Mouse (Mus musculus) liver, adult 2 months (tissue): Measurements from ENCODE around the gene Cep41. TPM values are rescaled to one million over a fixed set of nuclear protein-coding genes. Genes with fewer than 3 reads are reported as not detected.

Experiments used
- DNase-seq: peaks from one replicate; pipeline ENCODE4 v3.0.0-alpha.2; 2011; ENCODE audit warnings: low read depth, low spot score; ENCODE audit errors: extremely low read depth
- H3K27ac ChIP-seq: fragments of 200-500 bp; replicated peaks from 2 replicates; pipeline ENCODE4 v1.5.1; 2012; ENCODE audit warnings: low read depth, mild to moderate bottlenecking, control low read depth, inconsistent platforms, low read length; ENCODE audit not compliant: insufficient read depth
- H3K27me3 ChIP-seq: fragments of 200-500 bp; 2 replicates; pipeline ENCODE4 v1.6.1; 2012; ENCODE audit warnings: mild to moderate bottlenecking, moderate library complexity, low read length, inconsistent platforms; ENCODE audit not compliant: control insufficient read depth, insufficient read depth
- H3K36me3 ChIP-seq: fragments of 200-500 bp; 2 replicates; pipeline ENCODE4 v1.6.1; 2012; ENCODE audit warnings: low read length, inconsistent platforms; ENCODE audit not compliant: control insufficient read depth, insufficient read depth
- H3K4me1 ChIP-seq: fragments of 200-500 bp; 2 replicates; pipeline ENCODE4 v1.6.1; 2011; ENCODE audit warnings: low read length; ENCODE audit not compliant: control insufficient read depth, insufficient read depth
- H3K4me3 ChIP-seq: fragments of 200-500 bp; 2 replicates; pipeline ENCODE4 v1.5.1; 2011; ENCODE audit warnings: low read depth, mild to moderate bottlenecking, control low read depth, low read length, moderate library complexity; ENCODE audit not compliant: insufficient read depth
- H3K79me2 ChIP-seq: fragments of 200-500 bp; 2 replicates; pipeline ENCODE4 v1.6.1; 2012; ENCODE audit warnings: inconsistent platforms, mild to moderate bottlenecking, low read length, moderate library complexity; ENCODE audit not compliant: control insufficient read depth, insufficient read depth
- H3K9ac ChIP-seq: fragments of 200-500 bp; 2 replicates; pipeline ENCODE4 v1.6.1; 2012; ENCODE audit warnings: low read depth, mild to moderate bottlenecking, control low read depth, inconsistent platforms, low read length
- CTCF ChIP-seq: fragments of 200-500 bp; IDR thresholded peaks from 2 replicates; pipeline ENCODE4 v1.5.1; 2011; ENCODE audit warnings: low read depth, low read length, control low read depth
- POLR2A ChIP-seq: fragments of 200-500 bp; IDR thresholded peaks from 2 replicates; pipeline ENCODE4 v1.6.1; 2011; ENCODE audit warnings: low read length, control low read depth; ENCODE audit not compliant: insufficient read depth; ENCODE audit errors: extremely low read depth
- WGBS: fragments of 180-500 bp; shearing (Covaris S2); methylation state at CpG from one replicate; pipeline ENCODE4 v1.1.7; 2018; 5-methylcytosine and 5-hydroxymethylcytosine counted together
- polyA plus RNA-seq: library from polyadenylated mRNA; depleted of rRNA; stranded (reverse); fragments of >200 nt; gene quantifications from 2 replicates; pipeline ENCODE4 v1.2.3, GENCODE M21; 2012
- total RNA-seq: library from RNA; depleted of rRNA; stranded (reverse); fragments of >200 nt; gene quantifications from 2 replicates; pipeline ENCODE4 v1.2.3, GENCODE M21; 2014

The Cep41 gene
- total and polyA plus RNA-seq, 2 experiments = 1.4 to 2.5 TPM

- no peak overlapping the region for H3K9ac ChIP-seq
- H3K4me3 ChIP-seq = no peak overlapping the region
- H3K27ac ChIP-seq = no peak overlapping the region
- 92% methylated on average over 7 of the region's 7 CpGs for WGBS
- TF ChIP-seq POLR2A (no peak), CTCF (no peak)
- H3K4me1 ChIP-seq = no peaks in the 10 kb centered on the region; the same call in 1 of the 2 replicates
- DNase-seq = no peak
- H3K36me3 ChIP-seq = no peaks in the 10 kb centered on the region
- H3K79me2 ChIP-seq = no peaks in the 10 kb centered on the region
- H3K27me3 ChIP-seq = no peaks in the 10 kb centered on the region
Measured at GRCm38 (mm10) chr6:30680442-30680841, 13.1 kb downstream of the Cep41 start.

- 49% methylated on average over 5 of the region's 5 CpGs for WGBS
- Histone ChIP-seq H3K4me3 (no peak overlapping the region), H3K27ac (no peak overlapping the region), H3K27me3 (no peaks in the 10 kb centered on the region), H3K9ac (no peak overlapping the region), H3K79me2 (no peaks in the 10 kb centered on the region), H3K36me3 (no peaks in the 10 kb centered on the region), H3K4me1 (no peaks in the 10 kb centered on the region)
- TF ChIP-seq POLR2A = no peak
- DNase-seq = no peak
Measured at GRCm38 (mm10) chr6:30679567-30679966, 14.0 kb downstream of the Cep41 start.

- no peak for DNase-seq
- WGBS = 94% methylated on average over 6 of the region's 6 CpGs
- no peak overlapping the region for H3K4me3 ChIP-seq
- H3K36me3 ChIP-seq = no peaks in the 10 kb centered on the region
- TF ChIP-seq CTCF (no peak), POLR2A (no peak)
- no peak overlapping the region for H3K9ac ChIP-seq
- H3K79me2 ChIP-seq = no peaks in the 10 kb centered on the region
- H3K27ac ChIP-seq = no peak overlapping the region
- no peaks in the 10 kb centered on the region for H3K27me3 ChIP-seq
- no peaks in the 10 kb centered on the region for H3K4me1 ChIP-seq
Measured at GRCm38 (mm10) chr6:30678482-30678881, 15.1 kb downstream of the Cep41 start.

GRCm38 (mm10) chr6:30677591-30677990 lies 16.0 kb downstream of the Cep41 start:
- Histone ChIP-seq H3K9ac (no peak overlapping the region), H3K27ac (no peak overlapping the region), H3K79me2 (no peaks in the 10 kb centered on the region), H3K27me3 (no peaks in the 10 kb centered on the region), H3K4me3 (no peak overlapping the region), H3K36me3 (no peaks in the 10 kb centered on the region), H3K4me1 (no peaks in the 10 kb centered on the region)
- TF ChIP-seq CTCF (no peak), POLR2A (no peak)
- DNase-seq = no peak
- WGBS = 94% methylated on average over 9 of the region's 9 CpGs

GRCm38 (mm10) chr6:30676506-30676905 lies 17.0 kb downstream of the Cep41 start:
- no peaks in the 10 kb centered on the region for H3K36me3 ChIP-seq
- 96% methylated on average over 6 of the region's 6 CpGs for WGBS
- H3K9ac ChIP-seq = no peak overlapping the region
- no peaks in the 10 kb centered on the region for H3K79me2 ChIP-seq
- TF ChIP-seq CTCF (no peak), POLR2A (no peak)
- no peak overlapping the region for H3K4me3 ChIP-seq
- H3K27me3 ChIP-seq = no peaks in the 10 kb centered on the region
- no peak overlapping the region for H3K27ac ChIP-seq
- no peaks in the 10 kb centered on the region for H3K4me1 ChIP-seq
- no peak for DNase-seq

GRCm38 (mm10) chr6:30675281-30675771 lies 18.2 kb downstream of the Cep41 start:
- no peaks in the 10 kb centered on the region for H3K79me2 ChIP-seq
- H3K4me3 ChIP-seq = no peak overlapping the region
- H3K4me1 ChIP-seq = no peaks in the 10 kb centered on the region
- TF ChIP-seq POLR2A = no peak
- TF ChIP-seq CTCF = no peak
- no peaks in the 10 kb centered on the region for H3K36me3 ChIP-seq
- H3K27me3 ChIP-seq = no peaks in the 10 kb centered on the region
- no peak overlapping the region for H3K27ac ChIP-seq
- DNase-seq = no peak
- 67% methylated on average over 11 of the region's 11 CpGs for WGBS
- no peak overlapping the region for H3K9ac ChIP-seq
